Mouse (Mus musculus) cortical plate, adult 2 months (tissue): ENCODE data around the gene Cdhr5. TPM values are rescaled to one million over a fixed set of nuclear protein-coding genes. Genes with fewer than 3 reads are reported as not detected.

Experiments used
- H3K27ac ChIP-seq: fragments of 200-500 bp; 2 replicates; pipeline ENCODE4 v1.5.1; 2012; ENCODE audit warnings: low read length, control low read depth, inconsistent platforms; ENCODE audit not compliant: insufficient read depth
- H3K4me1 ChIP-seq: fragments of 200-500 bp; 2 replicates; pipeline ENCODE4 v1.6.1; 2011; ENCODE audit warnings: low read length; ENCODE audit not compliant: control insufficient read depth, insufficient read depth
- H3K4me3 ChIP-seq: fragments of 200-500 bp; 2 replicates; pipeline ENCODE4 v1.5.1; 2011; ENCODE audit warnings: mild to moderate bottlenecking, low read length, control low read depth; ENCODE audit not compliant: insufficient read depth
- CTCF ChIP-seq: fragments of 200-500 bp; IDR thresholded peaks from 2 replicates; pipeline ENCODE4 v1.5.1; 2011; ENCODE audit warnings: mild to moderate bottlenecking, control low read depth, low read length; ENCODE audit not compliant: insufficient read depth; ENCODE audit errors: extremely low read depth
- POLR2A ChIP-seq: fragments of 200-500 bp; IDR thresholded peaks from 2 replicates; pipeline ENCODE4 v1.6.1; 2011; ENCODE audit warnings: mild to moderate bottlenecking, low read length, control low read depth; ENCODE audit not compliant: insufficient read depth; ENCODE audit errors: extremely low read depth
- polyA plus RNA-seq: library from polyadenylated mRNA; depleted of rRNA; stranded (reverse); fragments of >200 nt; gene quantifications from 2 replicates; pipeline ENCODE4 v1.2.3, GENCODE M21; 2012

The Cdhr5 gene
- polyA plus RNA-seq, 1 experiment, result not detected

GRCm38 (mm10) chr7:141297926-141298650, 21.5 kb upstream of the Cdhr5 start:
- Histone ChIP-seq H3K27ac (no peak overlapping the region), H3K4me1 (no peaks in the 10 kb centered on the region; the same call in 1 of the 2 replicates), H3K4me3 (no peak overlapping the region)
- no peak for TF ChIP-seq CTCF
- TF ChIP-seq POLR2A, result no peak

DNA sequence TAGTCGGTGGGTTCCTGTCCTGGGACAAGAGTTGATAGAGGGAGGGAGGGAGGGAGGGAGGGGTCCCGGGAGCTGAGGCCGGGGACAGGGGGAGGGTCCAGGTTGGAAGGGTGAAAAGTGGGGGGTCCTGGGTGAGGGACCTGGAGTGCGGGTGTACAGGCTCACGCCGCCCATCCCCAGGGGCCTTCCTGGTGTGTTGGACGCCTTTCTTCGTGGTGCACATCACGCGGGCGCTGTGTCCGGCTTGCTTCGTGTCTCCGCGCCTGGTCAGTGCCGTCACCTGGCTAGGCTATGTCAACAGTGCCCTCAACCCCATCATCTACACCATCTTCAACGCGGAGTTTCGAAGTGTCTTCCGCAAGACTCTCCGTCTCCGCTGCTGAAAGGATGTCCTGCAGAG, 17.9 kb upstream of the Cdhr5 start:
- H3K4me1 ChIP-seq, result peaks cover 2% of the 10 kb centered on the region
- no peak overlapping the region for H3K4me3 ChIP-seq
- H3K27ac ChIP-seq, result no peak overlapping the region
- TF ChIP-seq POLR2A (no peak), CTCF (no peak)

- Histone ChIP-seq H3K27ac (no peak overlapping the region), H3K4me1 (peaks cover 2% of the 10 kb centered on the region), H3K4me3 (no peak overlapping the region)
- TF ChIP-seq POLR2A, result no peak
Observed at GRCm38 (mm10) chr7:141293852-141294471, 17.4 kb upstream of the Cdhr5 start.

GRCm38 (mm10) chr7:141292583-141293388, 16.2 kb upstream of the Cdhr5 start:
- Histone ChIP-seq H3K4me1 (peaks cover 2% of the 10 kb centered on the region), H3K4me3 (peak overlapping the region; percentile 11; the same call in 1 of the 2 replicates), H3K27ac (no peak overlapping the region)
- TF ChIP-seq POLR2A (no peak), CTCF (no peak)

- peaks cover 2% of the 10 kb centered on the region for H3K4me1 ChIP-seq
- H3K4me3 ChIP-seq, result peak within 1 kb of the TSS; percentile 11
- H3K27ac ChIP-seq, result no peak within 1 kb of the TSS
- TF ChIP-seq CTCF (no peak), POLR2A (no peak)
Observed at GRCm38 (mm10) chr7:141291921-141292582, 15.5 kb upstream of the Cdhr5 start, which contains the start of gene Drd4. TSS of gene Drd4 (plus strand) at chr7:141292006.

GRCm38 (mm10) chr7:141288042-141288441, 11.5 kb upstream of the Cdhr5 start:
- Histone ChIP-seq H3K4me3 (no peak overlapping the region), H3K27ac (no peak overlapping the region), H3K4me1 (peaks cover 2% of the 10 kb centered on the region; the same call in 1 of the 2 replicates)
- TF ChIP-seq CTCF, result no peak
- TF ChIP-seq POLR2A, result no peak

- no peaks in the 10 kb centered on the region for H3K4me1 ChIP-seq
- TF ChIP-seq POLR2A, result no peak
- TF ChIP-seq CTCF, result no peak
- no peak overlapping the region for H3K27ac ChIP-seq
- H3K4me3 ChIP-seq, result no peak overlapping the region
Observed at GRCm38 (mm10) chr7:141282756-141283155, 6.2 kb upstream of the Cdhr5 start.

GRCm38 (mm10) chr7:141281442-141281841, 4.9 kb upstream of the Cdhr5 start:
- TF ChIP-seq POLR2A (no peak), CTCF (no peak)
- Histone ChIP-seq H3K4me3 (no peak overlapping the region), H3K27ac (no peak overlapping the region), H3K4me1 (no peaks in the 10 kb centered on the region)
